Mouse (Mus musculus) stomach, embryonic 16.5 days (tissue): ENCODE results near the gene Atp6v1d. TPM values are rescaled to one million over a fixed set of nuclear protein-coding genes. Genes with fewer than 3 reads are reported as not detected.

Experiments used
- ATAC-seq: fragments of 200-750 bp; cut with Nextera tagmentation; 2 replicates; pipeline ENCODE4 v1.8.0; 2017; ENCODE audit warnings: moderate number of reproducible peaks, moderate TSS enrichment; ENCODE audit not compliant: insufficient read depth, low FRiP score
- H3K27ac ChIP-seq: fragments of 300-500 bp; sonication (generic); 2 replicates; pipeline ENCODE4 v1.5.1; 2014; ENCODE audit warnings: low read length
- H3K27me3 ChIP-seq: fragments of 300-500 bp; sonication (generic); 2 replicates; pipeline ENCODE4 v1.6.1; 2014; ENCODE audit warnings: low read length, control low read depth, mixed read lengths; ENCODE audit not compliant: control insufficient read depth, insufficient read depth
- H3K36me3 ChIP-seq: fragments of 300-500 bp; sonication (generic); 2 replicates; pipeline ENCODE4 v1.6.1; 2014; ENCODE audit warnings: low read length; ENCODE audit not compliant: control insufficient read depth, insufficient read depth
- H3K4me1 ChIP-seq: fragments of 300-500 bp; sonication (generic); 2 replicates; pipeline ENCODE4 v1.6.1; 2014; ENCODE audit warnings: low read length, control low read depth, mixed read lengths; ENCODE audit not compliant: control insufficient read depth, insufficient read depth
- H3K4me2 ChIP-seq: fragments of 300-500 bp; sonication (generic); 2 replicates; pipeline ENCODE4 v1.6.1; 2014; ENCODE audit warnings: low read depth, low read length, mixed read lengths
- H3K4me3 ChIP-seq: fragments of 300-500 bp; sonication (generic); replicated peaks from 2 replicates; pipeline ENCODE4 v1.5.1; 2014; ENCODE audit warnings: mild to moderate bottlenecking, low read length
- H3K9ac ChIP-seq: fragments of 300-500 bp; sonication (generic); 2 replicates; pipeline ENCODE4 v1.6.1; 2014; ENCODE audit warnings: low read length
- H3K9me3 ChIP-seq: fragments of 300-500 bp; sonication (generic); replicated peaks from 2 replicates; pipeline ENCODE4 v1.6.1; 2016; ENCODE audit warnings: low read length, control low read depth; ENCODE audit not compliant: control insufficient read depth
- WGBS: fragments of 180-500 bp; shearing (Covaris S2); extraction: QIAGEN DNeasy Blood & Tissue Kit; methylation state at CpG from one replicate; pipeline ENCODE4 v1.1.7; 2014; 5-methylcytosine and 5-hydroxymethylcytosine counted together
- polyA plus RNA-seq: library from polyadenylated mRNA; unstranded; fragments of >200 nt; fragmentation: Nextera tagmentation; extraction: Ambion mirVana; gene quantifications from 2 replicates; pipeline ENCODE4 v1.2.1, GENCODE M21; 2015

Atp6v1d gene
- polyA plus RNA-seq, 1 experiment from 2014 or later, result 72.0 TPM

DNA sequence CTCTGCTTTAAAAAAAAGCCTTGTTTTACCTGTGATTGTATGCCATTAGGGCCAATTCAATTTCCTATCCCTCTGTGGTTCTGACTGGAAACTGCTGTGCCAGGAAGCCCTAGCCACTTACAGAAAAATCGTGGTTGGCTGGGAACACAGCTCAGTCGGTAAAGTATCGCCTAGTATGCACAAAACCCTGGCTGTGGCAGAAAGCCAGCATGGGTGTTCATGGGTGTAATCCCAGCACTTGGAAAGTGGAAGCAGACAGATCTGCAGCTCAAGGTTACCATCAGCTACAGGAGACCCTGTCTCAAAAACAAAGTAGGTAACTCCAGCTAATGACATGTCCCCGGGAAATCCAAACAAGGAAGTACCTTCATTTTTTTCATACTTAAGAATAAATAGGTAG lies 21.5 kb downstream of the Atp6v1d start:
- WGBS, result 76% methylated on average over 4 of the region's 4 CpGs
- Histone ChIP-seq H3K27me3 (no peaks in the 10 kb centered on the region), H3K9me3 (no peaks in the 10 kb centered on the region), H3K4me2 (no peak overlapping the region), H3K4me3 (no peak overlapping the region), H3K4me1 (no peaks in the 10 kb centered on the region), H3K36me3 (peaks cover 12% of the 10 kb centered on the region; the same call in 1 of the 2 replicates), H3K27ac (no peak overlapping the region), H3K9ac (no peak overlapping the region)
- ATAC-seq, result no peak

DNA sequence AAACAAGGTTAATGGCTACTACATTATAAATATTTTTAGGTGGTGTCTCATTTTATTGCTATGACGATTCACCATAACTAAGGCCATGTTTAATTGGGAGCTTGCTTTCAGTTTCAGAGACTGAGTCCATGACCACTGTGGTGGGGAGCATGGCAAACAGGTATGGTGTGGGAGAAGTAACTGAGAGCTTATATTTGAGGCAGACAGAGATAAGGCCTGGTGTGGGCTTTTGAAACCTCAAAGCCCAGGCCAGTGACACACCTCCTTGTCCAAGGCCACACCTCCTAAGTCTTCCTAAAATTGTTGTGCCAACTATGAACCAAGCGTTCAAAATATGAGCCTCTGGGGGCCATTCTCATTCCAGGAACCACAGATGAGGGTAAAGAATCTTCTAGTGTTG lies 26.9 kb downstream of the Atp6v1d start:
- WGBS, result 95% methylated on average over 2 of the region's 2 CpGs
- peaks cover 11% of the 10 kb centered on the region; the same call in 1 of the 2 replicates for H3K36me3 ChIP-seq
- no peaks in the 10 kb centered on the region for H3K9me3 ChIP-seq
- no peak for ATAC-seq
- no peak overlapping the region for H3K27ac ChIP-seq
- no peaks in the 10 kb centered on the region for H3K4me1 ChIP-seq
- H3K9ac ChIP-seq, result no peak overlapping the region
- no peaks in the 10 kb centered on the region for H3K27me3 ChIP-seq
- H3K4me3 ChIP-seq, result no peak overlapping the region
- H3K4me2 ChIP-seq, result no peak overlapping the region

DNA sequence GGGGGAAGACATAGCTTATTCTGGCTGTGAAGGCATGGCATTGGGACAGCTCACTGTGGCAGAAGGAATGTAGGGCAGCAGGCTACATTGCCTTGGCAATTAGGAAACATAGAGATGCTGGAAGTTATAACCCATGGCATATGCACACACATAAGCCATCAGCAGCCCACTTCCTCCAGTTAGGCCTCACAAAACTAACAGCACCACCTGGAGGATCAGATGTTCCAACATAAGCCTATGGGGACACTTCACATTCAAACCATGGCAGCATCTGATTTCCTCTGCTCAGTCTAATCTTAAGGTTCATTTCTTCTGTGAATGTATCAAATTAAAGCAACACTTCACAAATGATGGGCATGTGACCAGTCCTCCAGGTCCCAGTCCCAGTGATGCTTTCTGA lies 47.0 kb downstream of the Atp6v1d start:
- no peaks in the 10 kb centered on the region for H3K27me3 ChIP-seq
- ATAC-seq, result no peak
- peaks cover 7% of the 10 kb centered on the region; the same call in 1 of the 2 replicates for H3K36me3 ChIP-seq
- no peak overlapping the region for H3K4me3 ChIP-seq
- H3K4me2 ChIP-seq, result no peak overlapping the region
- H3K4me1 ChIP-seq, result no peaks in the 10 kb centered on the region
- H3K9me3 ChIP-seq, result no peaks in the 10 kb centered on the region
- no peak overlapping the region for H3K9ac ChIP-seq
- no peak overlapping the region for H3K27ac ChIP-seq

DNA sequence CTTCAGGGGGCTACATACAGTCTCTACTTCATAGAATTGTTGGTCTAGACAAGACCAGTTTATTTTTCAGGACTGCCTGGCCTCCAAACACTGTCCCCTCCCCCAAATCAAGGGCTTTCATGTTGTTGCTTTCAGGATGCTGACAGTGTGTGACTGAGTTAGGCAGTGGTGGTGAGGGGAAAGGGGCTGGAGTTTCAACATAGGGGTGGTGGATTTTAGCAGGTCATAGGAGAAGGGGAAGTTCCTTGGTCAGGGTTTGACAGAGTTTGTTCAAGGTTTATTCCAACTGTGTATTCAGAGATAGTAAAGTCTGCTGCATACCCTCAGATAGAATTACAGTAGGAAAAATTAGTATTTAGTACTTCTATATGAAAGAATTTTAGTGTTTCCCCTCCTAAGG lies 59.6 kb downstream of the Atp6v1d start:
- no peak overlapping the region for H3K9ac ChIP-seq
- H3K9me3 ChIP-seq, result no peaks in the 10 kb centered on the region
- H3K27me3 ChIP-seq, result no peaks in the 10 kb centered on the region
- H3K4me1 ChIP-seq, result no peaks in the 10 kb centered on the region
- H3K36me3 ChIP-seq, result peaks cover 7% of the 10 kb centered on the region; the same call in 1 of the 2 replicates
- ATAC-seq, result no peak
- no peak overlapping the region for H3K4me2 ChIP-seq
- no peak overlapping the region for H3K27ac ChIP-seq
- no peak overlapping the region for H3K4me3 ChIP-seq

DNA sequence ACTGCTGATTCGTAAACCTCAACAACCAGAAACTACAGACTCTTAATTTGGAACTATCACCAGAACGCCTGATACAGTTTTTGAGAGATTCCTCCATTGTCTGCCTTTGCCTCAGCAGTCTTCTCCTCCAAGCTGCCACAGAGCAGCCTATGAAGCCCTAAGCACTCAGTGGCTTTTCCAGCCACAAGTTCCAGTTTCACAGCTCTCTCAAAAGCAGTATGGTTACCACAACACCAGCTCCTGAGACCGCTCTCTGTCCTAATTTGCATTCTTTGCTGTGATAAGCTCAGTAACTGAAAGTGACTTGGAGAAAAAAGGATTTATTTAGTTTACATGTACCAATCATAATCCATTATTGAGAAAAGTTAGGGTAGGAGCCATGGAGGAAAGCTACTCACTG lies 61.4 kb downstream of the Atp6v1d start:
- H3K4me2 ChIP-seq, result no peak overlapping the region
- H3K4me3 ChIP-seq, result no peak overlapping the region
- H3K9me3 ChIP-seq, result no peaks in the 10 kb centered on the region
- H3K36me3 ChIP-seq, result peaks cover 7% of the 10 kb centered on the region; the same call in 1 of the 2 replicates
- H3K9ac ChIP-seq, result no peak overlapping the region
- H3K4me1 ChIP-seq, result no peaks in the 10 kb centered on the region
- ATAC-seq, result no peak
- H3K27ac ChIP-seq, result no peak overlapping the region
- H3K27me3 ChIP-seq, result no peaks in the 10 kb centered on the region
- WGBS, result 88% methylated on average over 3 of the region's 3 CpGs

DNA sequence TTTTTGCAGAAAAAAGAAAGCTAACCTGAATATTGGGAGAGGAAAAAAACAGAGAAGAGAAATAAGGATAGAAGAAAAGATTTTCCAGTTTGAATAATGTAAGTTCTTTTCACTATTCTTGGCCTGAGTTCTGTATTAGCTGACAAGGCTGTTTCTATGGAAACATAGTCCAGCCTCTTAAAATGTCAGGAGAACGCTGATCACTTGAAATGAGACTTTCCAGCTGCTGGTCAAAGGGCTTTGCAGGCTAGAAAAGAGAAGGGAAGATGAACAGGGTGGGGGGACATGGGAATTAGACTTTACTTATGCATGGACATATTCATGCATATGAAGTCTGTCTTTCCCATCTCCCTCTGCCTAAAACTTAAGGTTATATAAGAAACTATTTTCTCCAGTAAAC lies 67.2 kb downstream of the Atp6v1d start:
- Histone ChIP-seq H3K27me3 (no peaks in the 10 kb centered on the region), H3K36me3 (peaks cover 5% of the 10 kb centered on the region; the same call in 1 of the 2 replicates), H3K4me2 (no peak overlapping the region), H3K27ac (no peak overlapping the region), H3K9me3 (no peaks in the 10 kb centered on the region), H3K4me3 (no peak overlapping the region), H3K4me1 (peaks cover 2% of the 10 kb centered on the region), H3K9ac (no peak overlapping the region)
- WGBS, result 13% methylated on average over 1 of the region's 1 CpGs
- ATAC-seq, result no peak

DNA sequence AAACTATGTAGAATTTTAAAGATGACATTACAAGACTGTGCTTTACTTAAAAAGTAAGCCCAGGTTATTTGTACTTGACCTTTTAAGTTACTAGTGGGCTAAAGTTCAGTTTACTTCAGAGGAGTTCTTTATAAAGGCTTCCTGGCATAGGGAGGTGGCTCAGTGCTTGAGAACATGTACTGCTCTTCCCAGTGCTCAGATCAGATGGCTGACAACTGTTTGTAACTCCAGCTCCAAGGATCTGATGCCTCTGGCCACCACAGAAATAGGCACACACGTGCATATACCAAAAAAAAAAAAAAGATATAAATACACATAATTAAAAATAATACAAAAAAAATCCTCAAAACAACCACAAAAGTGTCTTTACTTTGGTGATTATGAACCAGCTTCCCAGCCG lies 70.6 kb downstream of the Atp6v1d start:
- Histone ChIP-seq H3K9me3 (no peaks in the 10 kb centered on the region), H3K36me3 (no peaks in the 10 kb centered on the region), H3K27me3 (no peaks in the 10 kb centered on the region), H3K4me1 (peaks cover 8% of the 10 kb centered on the region), H3K9ac (no peak overlapping the region), H3K4me3 (no peak overlapping the region), H3K27ac (no peak overlapping the region), H3K4me2 (no peak overlapping the region)
- WGBS, result 40% methylated on average over 2 of the region's 2 CpGs
- ATAC-seq, result no peak

Other genes with a start within 250 kb of the Atp6v1d start
- gene Fam71d, start 170.1 kb downstream of the Atp6v1d start, polyA plus RNA-seq, result not detected in 2 replicates
- 18.3 and 19.7 TPM in 2 replicates for gene Mpp5, start 112.7 kb downstream of the Atp6v1d start, polyA plus RNA-seq
- 199 and 200 TPM in 2 replicates for gene Eif2s1, start 181 bp upstream of the Atp6v1d start, polyA plus RNA-seq
- gene Plek2, start 45.3 kb upstream of the Atp6v1d start, polyA plus RNA-seq, result 33.0 and 37.6 TPM in 2 replicates
- 7.1 and 7.6 TPM in 2 replicates for gene Tmem229b, start 146.0 kb upstream of the Atp6v1d start, polyA plus RNA-seq
- gene Plekhh1, start 167.5 kb upstream of the Atp6v1d start, polyA plus RNA-seq, result 5.8 and 5.9 TPM in 2 replicates
- gene Pigh, start 228.0 kb upstream of the Atp6v1d start, polyA plus RNA-seq, result 35.0 and 36.7 TPM in 2 replicates